Mouse (Mus musculus) forebrain, embryonic 10.5 days (tissue): ENCODE results near the gene Serpina1c. TPM values are rescaled to one million over a fixed set of nuclear protein-coding genes. Genes with fewer than 3 reads are reported as not detected.
"Not testable (repeated sequence)": the region's sequence is repeated elsewhere in the genome, so short reads cannot be mapped to it uniquely, and the experiment has no call there.

Source experiments
- DNase-seq: peaks from one replicate; pipeline ENCODE4 v3.0.0-alpha.2; 2017; ENCODE audit warnings: low spot score; ENCODE audit errors: extremely low spot score
- H3K27ac ChIP-seq: fragments of 300-500 bp; sonication (generic); 2 replicates; pipeline ENCODE4 v1.5.1; 2016; ENCODE audit warnings: mild to moderate bottlenecking
- H3K27me3 ChIP-seq: fragments of 300-500 bp; sonication (generic); 2 replicates; pipeline ENCODE4 v1.6.1; 2016; ENCODE audit warnings: mild to moderate bottlenecking; ENCODE audit not compliant: poor library complexity, severe bottlenecking
- H3K36me3 ChIP-seq: fragments of 300-500 bp; sonication (generic); replicated peaks from 2 replicates; pipeline ENCODE4 v1.6.1; 2016; ENCODE audit warnings: mild to moderate bottlenecking, moderate library complexity
- H3K4me1 ChIP-seq: fragments of 300-500 bp; sonication (generic); 2 replicates; pipeline ENCODE4 v1.6.1; 2016
- H3K4me3 ChIP-seq: fragments of 300-500 bp; sonication (generic); 2 replicates; pipeline ENCODE4 v1.5.1; 2016; ENCODE audit warnings: mild to moderate bottlenecking, moderate library complexity
- H3K9me3 ChIP-seq: fragments of 300-500 bp; sonication (generic); 2 replicates; pipeline ENCODE4 v1.6.1; 2016; ENCODE audit warnings: mild to moderate bottlenecking, moderate library complexity
- WGBS: fragments of 180-500 bp; shearing (Covaris S2); methylation state at CpG from one replicate; pipeline ENCODE4 v1.1.7; 2016; 5-methylcytosine and 5-hydroxymethylcytosine counted together
- polyA plus RNA-seq: library from polyadenylated mRNA; unstranded; fragments of >200 nt; fragmentation: Nextera tagmentation; extraction: Ambion mirVana; gene quantifications from 2 replicates; pipeline ENCODE4 v1.2.1, GENCODE M21; 2016

Serpina1c gene
- not detected in 2 replicates for polyA plus RNA-seq

GRCm38 (mm10) chr12:103904837-103905340 lies at the start of gene Serpina1c:
Gene Serpina1c (minus strand): TSS chr12:103904887.
- H3K27me3 ChIP-seq, H3K36me3 ChIP-seq, DNase-seq, H3K4me1 ChIP-seq, H3K27ac ChIP-seq, H3K4me3 ChIP-seq: not testable (repeated sequence)
- WGBS: 90% methylated on average over 4 of the region's 4 CpGs
- H3K9me3 ChIP-seq: peaks cover 42% of the 10 kb centered on the region

- H3K9me3 ChIP-seq: peaks cover 30% of the 10 kb centered on the region
- not testable (repeated sequence) for H3K4me1 ChIP-seq, H3K36me3 ChIP-seq, DNase-seq, H3K27me3 ChIP-seq, H3K27ac ChIP-seq, H3K4me3 ChIP-seq
- 88% methylated on average over 3 of the region's 3 CpGs for WGBS
These were observed 48.3 kb upstream of the Serpina1c start for GRCm38 (mm10) chr12:103952972-103953371.

- 88% methylated on average over 4 of the region's 4 CpGs for WGBS
- Histone ChIP-seq H3K4me3 (no peak overlapping the region), H3K36me3 (no peaks in the 10 kb centered on the region), H3K9me3 (peaks cover 57% of the 10 kb centered on the region), H3K4me1 (no peaks in the 10 kb centered on the region), H3K27ac (no peak overlapping the region), H3K27me3 (no peaks in the 10 kb centered on the region)
- no peak for DNase-seq
These were observed 41.6 kb upstream of the Serpina1c start for GRCm38 (mm10) chr12:103946243-103946642.

GRCm38 (mm10) chr12:103909181-103909580 lies 4.5 kb upstream of the Serpina1c start:
- WGBS: 97% methylated on average over 13 of the region's 16 CpGs
- H3K9me3 ChIP-seq: peaks cover 31% of the 10 kb centered on the region
- H3K27me3 ChIP-seq, H3K4me3 ChIP-seq, H3K4me1 ChIP-seq, H3K27ac ChIP-seq, H3K36me3 ChIP-seq, DNase-seq: not testable (repeated sequence)

- 55% methylated on average over 1 of the region's 1 CpGs for WGBS
- H3K27me3 ChIP-seq, H3K27ac ChIP-seq, H3K36me3 ChIP-seq, H3K4me3 ChIP-seq, DNase-seq, H3K4me1 ChIP-seq: not testable (repeated sequence)
- peaks cover 32% of the 10 kb centered on the region for H3K9me3 ChIP-seq
These were observed 3.1 kb upstream of the Serpina1c start for GRCm38 (mm10) chr12:103907746-103908145.

- H3K27me3 ChIP-seq, H3K4me3 ChIP-seq, H3K4me1 ChIP-seq, H3K36me3 ChIP-seq, H3K27ac ChIP-seq, DNase-seq: not testable (repeated sequence)
- peaks cover 37% of the 10 kb centered on the region for H3K9me3 ChIP-seq
- 97% methylated on average over 3 of the region's 3 CpGs for WGBS
These were observed 2.8 kb downstream of the Serpina1c start for GRCm38 (mm10) chr12:103901929-103902328.

GRCm38 (mm10) chr12:103866873-103867272 lies 37.8 kb downstream of the Serpina1c start:
- DNase-seq, H3K36me3 ChIP-seq, H3K4me3 ChIP-seq, H3K27ac ChIP-seq, H3K27me3 ChIP-seq, H3K4me1 ChIP-seq: not testable (repeated sequence)
- H3K9me3 ChIP-seq: peaks cover 48% of the 10 kb centered on the region
- 92% methylated on average over 1 of the region's 1 CpGs for WGBS

- not testable (repeated sequence) for DNase-seq, H3K27ac ChIP-seq, H3K4me3 ChIP-seq, H3K36me3 ChIP-seq, H3K4me1 ChIP-seq, H3K27me3 ChIP-seq
- peaks cover 55% of the 10 kb centered on the region for H3K9me3 ChIP-seq
- 84% methylated on average over 9 of the region's 9 CpGs for WGBS
These were observed 41.3 kb downstream of the Serpina1c start, which contains the start of gene Serpina1a for GRCm38 (mm10) chr12:103863101-103863974. Gene Serpina1a (minus strand): TSS chr12:103863562.

GRCm38 (mm10) chr12:103860976-103861375 lies 43.7 kb downstream of the Serpina1c start:
- WGBS: 78% methylated on average over 3 of the region's 3 CpGs
- Histone ChIP-seq H3K9me3 (peaks cover 51% of the 10 kb centered on the region), H3K4me1 (no peaks in the 10 kb centered on the region), H3K4me3 (no peak overlapping the region), H3K36me3 (no peaks in the 10 kb centered on the region), H3K27me3 (no peaks in the 10 kb centered on the region), H3K27ac (no peak overlapping the region)
- DNase-seq: no peak

GRCm38 (mm10) chr12:103860571-103860970 lies 44.1 kb downstream of the Serpina1c start:
- peaks cover 47% of the 10 kb centered on the region for H3K9me3 ChIP-seq
- DNase-seq, H3K4me1 ChIP-seq, H3K36me3 ChIP-seq, H3K27ac ChIP-seq, H3K4me3 ChIP-seq, H3K27me3 ChIP-seq: not testable (repeated sequence)
- 86% methylated on average over 3 of the region's 4 CpGs for WGBS

- not testable (repeated sequence) for H3K27ac ChIP-seq, H3K36me3 ChIP-seq, H3K27me3 ChIP-seq, H3K4me1 ChIP-seq, DNase-seq, H3K4me3 ChIP-seq
- WGBS: 78% methylated on average over 3 of the region's 3 CpGs
- H3K9me3 ChIP-seq: peaks cover 48% of the 10 kb centered on the region
These were observed 45.1 kb downstream of the Serpina1c start for GRCm38 (mm10) chr12:103859584-103859983.

GRCm38 (mm10) chr12:103853032-103853431 lies 51.7 kb downstream of the Serpina1c start:
- not testable (repeated sequence) for H3K4me1 ChIP-seq, DNase-seq, H3K4me3 ChIP-seq, H3K36me3 ChIP-seq, H3K27me3 ChIP-seq, H3K27ac ChIP-seq
- 92% methylated on average over 2 of the region's 2 CpGs for WGBS
- H3K9me3 ChIP-seq: peaks cover 24% of the 10 kb centered on the region
